Mouse (Mus musculus) cerebellum, postnatal 36 days (tissue): ENCODE results near the gene March6.

Experiments
- DNase-seq, 2 experiments: peaks; one replicate each; pipeline ENCODE4 v3.0.0; 2021 to 2022; ENCODE audit warnings: mixed read lengths in 2 of 2

March6 gene

DNA sequence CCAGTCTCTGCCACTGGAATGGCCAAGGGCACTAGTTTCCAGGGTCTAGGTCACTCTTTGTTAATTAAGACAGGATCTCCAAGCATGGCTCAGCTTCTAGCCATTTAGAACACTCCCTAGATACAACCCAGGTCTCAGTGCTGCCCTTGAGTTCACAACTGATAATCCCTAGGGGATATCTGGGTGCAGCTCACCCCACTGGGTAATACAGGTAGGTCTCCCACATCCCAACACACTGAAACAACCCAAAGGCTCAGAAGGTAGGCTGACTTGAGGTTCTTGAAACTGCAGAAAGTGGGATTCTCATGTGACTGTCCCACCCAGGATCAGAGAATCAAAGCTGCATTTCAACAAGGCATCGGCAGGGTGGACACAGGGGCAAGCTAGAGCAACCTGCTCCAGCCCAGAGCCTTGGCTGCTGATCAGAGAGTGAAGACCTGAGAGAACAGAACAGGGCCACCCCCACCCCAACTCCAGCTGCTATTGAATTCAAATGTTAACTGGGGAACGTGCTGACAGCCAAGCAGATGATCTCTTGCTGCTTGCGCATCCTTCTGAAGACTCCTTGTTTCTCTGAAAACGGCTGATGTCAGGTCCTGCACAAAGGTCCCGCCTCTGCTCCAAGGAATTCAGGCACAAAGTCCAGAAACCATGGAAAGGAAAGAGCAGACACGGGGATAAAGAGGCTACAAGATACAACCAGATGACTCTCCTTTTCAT lies 116.5 kb downstream of the March6 start:
- DNase-seq = no peak

DNA sequence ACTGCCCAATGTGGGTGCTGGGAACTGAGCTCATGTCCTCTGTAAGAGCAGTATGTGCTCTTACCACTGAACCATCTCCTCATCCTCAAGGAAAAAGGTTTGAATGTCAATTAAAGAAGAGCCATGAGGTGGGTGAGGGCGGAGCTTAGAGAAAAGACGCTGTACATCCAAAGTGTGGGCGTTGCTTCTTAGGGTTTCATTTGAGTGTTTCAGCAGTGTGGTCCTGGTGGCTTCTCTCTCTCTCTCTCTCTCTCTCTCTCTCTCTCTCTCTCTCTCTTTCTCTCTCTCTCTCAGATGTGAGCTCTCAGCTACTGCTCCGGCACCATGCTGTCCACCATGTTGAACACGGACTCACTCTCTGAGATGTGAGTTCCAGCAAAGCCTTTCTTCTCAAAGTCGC lies 117.2 kb downstream of the March6 start:
- no peak for DNase-seq

DNA sequence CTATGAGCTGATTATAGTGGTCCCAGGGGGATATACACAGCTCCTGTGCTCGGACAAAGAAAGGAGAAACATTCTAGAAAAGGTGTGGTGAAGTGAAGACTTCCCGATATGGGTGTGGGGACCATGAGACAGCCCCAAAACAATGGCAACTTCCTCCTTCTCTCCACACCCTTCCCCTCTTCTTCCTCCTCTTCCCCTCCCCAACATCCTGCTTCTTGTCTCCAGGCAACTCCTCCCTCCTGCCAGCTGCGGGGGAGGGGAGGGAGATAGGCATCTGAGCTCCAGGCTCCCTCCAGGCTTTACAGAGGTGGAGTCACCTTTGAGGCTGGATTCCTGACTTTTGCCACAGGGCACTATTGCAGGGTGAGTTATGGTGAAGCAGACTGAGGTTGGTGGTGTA lies 117.9 kb downstream of the March6 start:
- DNase-seq = no peak

DNA sequence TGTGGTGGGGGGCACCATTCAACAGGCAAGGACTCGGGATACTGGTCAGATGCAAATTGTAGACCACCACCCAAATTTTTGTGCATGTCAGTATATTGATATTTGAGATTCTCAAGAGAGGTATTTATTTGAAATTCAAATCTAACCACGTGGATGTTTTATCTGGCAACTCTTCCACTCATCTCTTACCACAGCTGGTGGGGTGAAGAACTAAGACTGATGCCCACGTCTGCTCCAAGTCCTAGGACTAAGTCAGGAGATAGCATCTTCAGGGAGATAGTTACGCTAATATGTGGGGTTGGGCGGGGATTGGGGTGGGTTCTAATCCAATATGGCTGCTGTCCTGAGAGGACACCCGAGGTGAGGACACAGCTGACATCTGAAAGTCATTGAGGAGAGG lies 118.4 kb downstream of the March6 start:
- no peak for DNase-seq

DNA sequence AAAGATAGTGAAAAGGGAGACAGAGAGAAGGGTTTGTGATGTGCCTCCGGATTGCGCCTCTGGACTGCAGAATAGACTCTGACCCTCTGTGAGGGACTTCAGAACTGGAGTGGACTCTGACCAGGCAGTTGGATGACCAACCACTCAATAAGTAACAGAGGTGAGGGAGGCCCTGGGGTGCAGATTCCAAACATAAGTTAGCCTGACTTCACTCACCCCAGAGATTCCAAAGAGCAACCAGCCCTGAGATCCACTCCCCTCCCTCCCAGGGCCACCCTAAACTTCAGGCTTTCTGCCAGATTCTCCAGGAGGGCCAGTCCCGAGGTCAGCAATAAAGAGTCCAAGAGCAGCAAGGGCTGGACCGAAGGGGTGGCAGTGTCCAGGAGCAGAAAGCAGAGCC lies 123.4 kb downstream of the March6 start:
- no peak for DNase-seq

DNA sequence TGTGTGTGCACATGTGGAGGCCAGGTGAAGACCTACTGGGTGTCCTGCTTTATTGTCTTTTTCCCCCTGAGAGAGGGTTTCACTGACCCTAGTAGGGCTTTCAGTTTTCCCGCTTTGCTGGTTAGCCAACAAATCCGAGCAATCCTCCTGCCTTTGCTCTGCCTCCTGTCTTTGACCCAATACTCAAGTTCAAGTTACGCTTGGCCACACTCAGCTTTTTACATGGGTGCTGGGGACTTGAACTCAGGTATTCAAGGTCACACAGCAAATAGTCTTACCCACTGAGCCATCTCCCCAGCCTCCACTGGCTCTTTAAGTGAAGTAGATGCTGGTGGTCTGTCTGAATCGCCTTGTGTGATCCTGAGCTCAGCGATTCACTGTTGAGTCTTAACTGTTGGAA lies 124.0 kb downstream of the March6 start:
- no peak for DNase-seq
